Mouse (Mus musculus) cerebellum, adult 9-11 months (tissue): ENCODE measurements at regions not wholly inside any gene's neighbourhood (a gene's known extent, or its start where the extent isn't known, plus 50 kb on each side); places are given as distances from the start of the nearest gene placed in this dataset.

Experiments used
- DNase-seq: peaks from one replicate; pipeline ENCODE4 v3.0.0; 2022

DNA sequence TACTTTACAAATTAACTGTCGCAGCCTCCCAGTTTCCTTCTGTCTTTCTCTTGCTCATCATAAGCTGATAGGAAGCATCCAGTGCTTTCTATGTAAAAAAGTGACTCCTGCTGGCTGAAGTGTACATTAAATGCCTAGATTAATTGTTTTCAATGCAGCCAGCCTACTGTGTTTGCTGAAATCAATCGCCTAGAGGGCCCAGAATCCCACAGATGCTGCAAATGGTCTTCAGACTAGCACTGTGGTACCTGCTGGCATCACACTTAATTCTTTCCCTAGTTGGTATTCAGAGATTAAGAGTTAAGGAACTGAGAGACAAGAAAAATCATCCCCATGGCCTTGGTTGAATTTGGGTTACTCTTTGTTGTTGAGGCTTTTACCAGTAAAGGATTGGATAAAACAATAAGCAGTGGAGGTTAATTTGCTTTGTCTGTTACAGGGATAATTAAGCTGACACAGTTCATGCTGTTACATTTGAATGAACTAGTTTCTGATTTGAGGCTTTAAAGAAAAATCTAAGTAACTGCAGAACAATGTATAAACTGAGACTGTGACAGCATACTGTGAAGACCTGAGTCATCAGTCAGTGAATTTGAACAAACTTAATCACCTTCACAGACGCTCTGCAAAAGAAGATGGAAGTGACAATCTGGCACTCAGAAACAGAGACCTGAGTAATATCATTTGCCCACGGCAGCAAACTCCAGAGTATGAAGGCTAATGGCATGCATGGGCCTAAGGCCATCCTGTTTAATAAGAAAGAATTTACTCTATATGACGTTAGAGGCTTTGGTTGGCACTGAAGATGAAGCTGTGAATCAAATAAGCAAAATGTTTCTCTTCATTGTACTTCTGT is 339.0 kb upstream of the Ddi1 start:
- no peak for DNase-seq
